Mouse (Mus musculus) bone marrow macrophage, adult 2 months (primary cell): ENCODE results near the gene Samd4b.

Experiments
- CTCF ChIP-seq: IDR thresholded peaks from 2 replicates; pipeline ENCODE4 v1.5.1; 2012; ENCODE audit warnings: low read depth, mild to moderate bottlenecking, low read length, moderate library complexity
- POLR2A ChIP-seq: IDR thresholded peaks from 2 replicates; pipeline ENCODE4 v1.6.1; 2012; ENCODE audit warnings: mild to moderate bottlenecking, low read depth, low read length, borderline replicate concordance

- TF ChIP-seq CTCF (no peak), POLR2A (no peak)
Observed at GRCm38 (mm10) chr7:28582841-28583240, 15.1 kb downstream of the Samd4b start.
